Mouse (Mus musculus) midbrain, embryonic 14.5 days (tissue): ENCODE results near the gene Gstk1. TPM values are rescaled to one million over a fixed set of nuclear protein-coding genes. Genes with fewer than 3 reads are reported as not detected.

Experiments used
- ATAC-seq: fragments of 200-750 bp; cut with Nextera tagmentation; 2 replicates; pipeline ENCODE4 v1.8.0; 2017; ENCODE audit warnings: moderate number of reproducible peaks, moderate library complexity; ENCODE audit not compliant: low FRiP score, low TSS enrichment
- DNase-seq: peaks from one replicate; pipeline ENCODE4 v3.0.0-alpha.2; 2015
- H3K27ac ChIP-seq: fragments of 300-500 bp; sonication (generic); replicated peaks from 2 replicates; pipeline ENCODE4 v1.5.1; 2014; ENCODE audit warnings: mild to moderate bottlenecking, low read depth, low read length, moderate library complexity
- H3K27me3 ChIP-seq: fragments of 300-500 bp; sonication (generic); 2 replicates; pipeline ENCODE4 v1.6.1; 2014; ENCODE audit warnings: low read length, control low read depth, mixed read lengths; ENCODE audit not compliant: control insufficient read depth, insufficient read depth
- H3K36me3 ChIP-seq: fragments of 300-500 bp; sonication (generic); 2 replicates; pipeline ENCODE4 v1.6.1; 2014; ENCODE audit warnings: low read length, control low read depth; ENCODE audit not compliant: control insufficient read depth, insufficient read depth
- H3K4me1 ChIP-seq: fragments of 300-500 bp; sonication (generic); 2 replicates; pipeline ENCODE4 v1.6.1; 2014; ENCODE audit warnings: mild to moderate bottlenecking, antibody characterized with exemption, low read length, control low read depth; ENCODE audit not compliant: control insufficient read depth, insufficient read depth
- H3K4me2 ChIP-seq: fragments of 300-500 bp; sonication (generic); 2 replicates; pipeline ENCODE4 v1.6.1; 2014; ENCODE audit warnings: mild to moderate bottlenecking, low read length, moderate library complexity
- H3K4me3 ChIP-seq: fragments of 300-500 bp; sonication (generic); replicated peaks from 2 replicates; pipeline ENCODE4 v1.5.1; 2014; ENCODE audit warnings: low read depth, low read length
- H3K9ac ChIP-seq: fragments of 300-500 bp; sonication (generic); replicated peaks from 2 replicates; pipeline ENCODE4 v1.6.1; 2014; ENCODE audit warnings: mild to moderate bottlenecking, low read length, moderate library complexity
- H3K9me3 ChIP-seq: fragments of 300-500 bp; sonication (generic); 2 replicates; pipeline ENCODE4 v1.6.1; 2016; ENCODE audit warnings: low read length, control low read depth, mixed read lengths; ENCODE audit not compliant: control insufficient read depth
- WGBS: fragments of 180-500 bp; shearing (Covaris S2); extraction: QIAGEN DNeasy Blood & Tissue Kit; methylation state at CpG from one replicate; pipeline ENCODE4 v1.1.7; 2014; 5-methylcytosine and 5-hydroxymethylcytosine counted together
- polyA plus RNA-seq: library from polyadenylated mRNA; unstranded; fragments of >200 nt; fragmentation: Nextera tagmentation; extraction: Ambion mirVana; gene quantifications from 2 replicates; pipeline ENCODE4 v1.2.1, GENCODE M21; 2014

Gstk1 gene
- polyA plus RNA-seq, 1 experiment from 2014 or later: 8.4 TPM

DNA sequence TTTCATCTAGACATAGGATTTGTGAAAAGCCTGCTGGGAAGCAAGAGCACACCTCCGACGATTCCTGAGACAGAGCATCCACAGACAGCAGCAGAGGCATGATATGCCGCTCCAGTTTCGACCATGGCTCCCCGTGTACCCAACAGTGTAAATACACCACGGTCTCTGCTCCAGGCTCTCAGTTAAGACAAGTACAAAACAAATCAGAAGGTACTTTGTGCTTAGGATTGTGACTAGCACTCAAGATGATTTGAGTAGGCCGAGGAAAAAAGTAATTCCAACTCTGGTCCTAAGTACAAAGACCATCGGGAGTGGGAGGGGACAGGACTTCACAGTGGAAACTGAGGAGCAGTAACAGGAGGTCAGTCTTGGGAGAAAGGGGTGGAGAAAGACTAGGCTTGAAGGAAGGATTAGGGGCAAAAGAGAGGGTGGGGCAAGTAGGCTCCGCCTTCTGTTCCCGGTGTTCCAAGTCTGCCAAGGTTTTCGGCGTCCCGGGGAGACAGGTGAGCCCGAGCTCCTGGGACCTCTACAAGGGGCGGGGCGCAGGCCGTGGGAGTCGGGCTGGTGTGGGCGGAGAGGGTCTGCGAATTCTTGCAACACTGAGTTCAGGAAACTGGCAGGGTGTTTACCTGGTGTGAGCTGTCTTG lies 15.9 kb downstream of the Gstk1 start, which contains the start of gene Tmem139:
TSS of gene Tmem139 (plus strand) at position 447 of the 647 bp plus-strand sequence.
- H3K4me3 ChIP-seq: no peak within 1 kb of the TSS
- no peaks in the 10 kb centered on the region for H3K9me3 ChIP-seq
- no peak within 1 kb of the TSS for H3K9ac ChIP-seq
- no peaks in the 10 kb centered on the region for H3K36me3 ChIP-seq
- H3K4me2 ChIP-seq: no peak within 1 kb of the TSS
- peaks cover 9% of the 10 kb centered on the region for H3K4me1 ChIP-seq
- H3K27ac ChIP-seq: no peak within 1 kb of the TSS
- DNase-seq (no peak), ATAC-seq (no peak)
- no peaks in the 10 kb centered on the region for H3K27me3 ChIP-seq
- 23% methylated on average over 20 of the region's 20 CpGs for whole genome bisulfite sequencing

DNA sequence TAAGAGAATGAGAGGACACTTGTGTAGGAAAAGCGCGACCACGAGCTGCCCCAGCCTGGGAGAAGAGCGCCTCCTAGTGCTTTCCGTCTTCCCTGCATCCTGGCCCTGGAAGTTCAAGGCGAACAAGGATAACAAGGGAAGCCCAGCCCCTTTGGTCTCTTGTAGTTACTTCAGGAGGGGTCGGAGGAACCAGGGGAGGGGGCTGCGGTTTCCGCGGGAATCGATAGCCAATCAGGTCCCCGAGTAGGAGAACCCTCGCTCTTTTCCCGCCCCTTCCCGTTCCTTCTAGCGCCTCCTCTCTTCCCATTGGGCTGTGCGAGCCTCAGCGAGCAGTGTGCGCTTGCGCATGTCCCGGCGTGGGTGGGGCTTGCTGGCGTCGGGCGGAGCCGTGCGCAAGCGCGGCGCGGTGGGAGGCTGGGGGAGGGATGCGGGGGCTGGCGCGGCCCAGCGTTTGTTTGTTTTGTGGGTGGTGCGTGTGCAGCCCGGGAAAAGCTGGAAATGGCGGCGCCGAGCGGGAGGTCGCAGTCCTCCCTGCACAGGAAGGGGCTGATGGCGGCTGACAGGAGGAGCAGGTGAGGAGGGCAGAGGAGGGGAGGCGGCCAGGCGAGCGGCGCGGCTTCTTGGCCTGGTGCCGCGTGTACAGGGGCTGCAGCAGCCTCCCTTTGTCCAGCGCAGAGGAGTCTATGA lies 19.0 kb downstream of the Gstk1 start, which contains the start of gene Casp2:
TSS of gene Casp2 (plus strand) at position 360 of the 687 bp plus-strand sequence.
- peak; percentile 99 for ATAC-seq
- peak within 1 kb of the TSS; percentile 92 for H3K4me3 ChIP-seq
- no peaks in the 10 kb centered on the region for H3K27me3 ChIP-seq
- H3K9me3 ChIP-seq: no peaks in the 10 kb centered on the region
- DNase-seq: peak; percentile 99
- H3K4me2 ChIP-seq: peak within 1 kb of the TSS; percentile 86
- H3K36me3 ChIP-seq: peaks cover 26% of the 10 kb centered on the region
- peaks cover 15% of the 10 kb centered on the region for H3K4me1 ChIP-seq
- WGBS: under 1% methylated on average over 50 of the region's 51 CpGs
- H3K9ac ChIP-seq: peak within 1 kb of the TSS; percentile 93
- peak within 1 kb of the TSS; percentile 91 for H3K27ac ChIP-seq

DNA sequence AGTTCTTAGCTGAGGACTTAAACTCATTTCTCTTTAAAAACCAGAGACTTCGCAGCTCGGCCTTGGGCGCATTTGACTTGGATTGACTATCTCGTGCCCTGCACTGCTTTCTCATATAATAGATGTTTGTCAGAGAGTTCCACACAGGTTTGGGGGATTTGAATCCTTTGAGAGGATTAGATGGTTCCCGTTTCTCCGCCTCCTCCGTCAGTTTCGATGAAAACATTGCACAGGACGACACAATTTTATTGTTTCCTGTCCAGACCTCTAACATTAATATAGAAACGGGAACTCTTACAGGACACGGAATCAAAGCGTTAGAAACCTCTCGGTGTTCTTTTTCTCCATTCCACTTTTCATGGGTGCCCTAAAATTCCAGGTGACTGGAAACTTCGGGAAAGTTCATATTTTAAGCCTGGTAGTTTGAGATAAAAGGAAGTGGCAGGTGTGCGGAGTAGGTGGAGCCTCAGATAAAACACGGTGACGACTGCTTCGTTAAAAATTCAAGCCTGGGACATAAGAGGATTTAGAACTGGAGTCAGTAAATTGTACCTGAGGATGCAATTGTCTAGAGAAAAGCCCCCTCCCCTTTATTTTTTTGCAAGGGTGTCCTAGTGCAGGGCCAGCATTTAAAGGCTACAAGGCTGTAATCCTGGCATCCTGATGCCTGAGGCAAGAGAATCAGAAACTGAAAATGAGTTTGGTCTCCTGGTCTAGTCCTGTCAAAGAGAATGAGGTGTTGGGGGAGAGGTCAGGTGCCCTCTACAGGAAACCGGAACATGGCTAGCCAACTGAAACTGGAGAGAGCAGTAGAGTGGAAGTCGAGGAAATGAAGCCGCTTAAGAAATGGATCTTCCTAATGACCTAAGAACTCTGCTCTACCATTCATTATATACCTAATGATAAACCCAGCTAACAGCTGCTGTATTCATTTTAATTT lies 19.9 kb downstream of the Gstk1 start:
- Histone ChIP-seq H3K4me2 (peak overlapping the region; percentile 86), H3K9me3 (no peaks in the 10 kb centered on the region), H3K27me3 (no peaks in the 10 kb centered on the region), H3K27ac (peak overlapping the region; percentile 91), H3K36me3 (peaks cover 34% of the 10 kb centered on the region), H3K4me3 (peak overlapping the region; percentile 92), H3K4me1 (peaks cover 15% of the 10 kb centered on the region), H3K9ac (peak overlapping the region; percentile 93)
- no peak for ATAC-seq
- under 1% methylated on average over 21 of the region's 21 CpGs for WGBS
- peak; percentile 37 for DNase-seq

DNA sequence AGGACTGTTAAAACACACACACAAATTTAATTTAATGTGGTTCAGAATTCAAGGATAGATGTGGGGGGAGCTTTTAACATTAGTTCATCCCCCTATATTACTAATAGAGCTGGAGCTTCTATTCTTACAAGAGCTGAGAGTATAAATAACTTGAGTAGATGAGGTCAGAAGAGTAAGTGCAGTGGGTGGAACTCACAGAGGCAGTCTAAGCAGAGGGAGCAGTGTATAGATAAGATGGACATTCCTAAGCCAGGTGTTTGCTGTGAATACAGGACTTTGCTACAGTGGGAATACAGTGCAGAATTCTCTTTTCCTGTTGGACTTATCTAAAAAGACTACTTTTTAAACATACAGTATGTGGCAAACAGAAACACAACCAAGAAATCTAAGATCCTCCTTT lies 25.1 kb downstream of the Gstk1 start:
- Histone ChIP-seq H3K36me3 (peaks cover 80% of the 10 kb centered on the region), H3K4me2 (no peak overlapping the region)

DNA sequence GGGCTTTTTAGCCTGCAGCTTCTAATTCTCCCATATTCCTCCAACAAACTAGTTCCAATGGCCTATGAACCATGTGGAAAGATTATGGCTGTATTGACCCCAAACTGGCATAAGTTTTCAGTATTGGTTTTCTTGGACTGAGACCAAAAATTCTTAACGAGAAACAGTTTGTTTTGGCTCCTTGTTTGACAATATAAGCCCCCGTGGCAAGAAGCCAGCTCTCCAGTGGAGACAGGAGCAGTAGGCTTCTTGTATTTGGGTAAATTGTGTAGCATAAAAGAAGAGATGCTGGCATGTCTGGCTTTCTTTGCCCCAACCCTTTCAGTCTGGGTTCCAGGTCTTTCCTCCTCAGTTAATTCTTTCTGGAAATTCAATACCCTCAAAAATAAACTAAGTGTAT lies 30.4 kb downstream of the Gstk1 start:
- peak; percentile 28 for DNase-seq
- H3K4me3 ChIP-seq: no peak overlapping the region
- no peak overlapping the region for H3K4me2 ChIP-seq
- no peak overlapping the region for H3K9ac ChIP-seq
- H3K36me3 ChIP-seq: peaks cover 91% of the 10 kb centered on the region
- WGBS: 72% methylated on average over 2 of the region's 2 CpGs
- ATAC-seq: no peak
- no peaks in the 10 kb centered on the region for H3K27me3 ChIP-seq
- no peak overlapping the region for H3K27ac ChIP-seq
- no peaks in the 10 kb centered on the region for H3K4me1 ChIP-seq
- H3K9me3 ChIP-seq: no peaks in the 10 kb centered on the region

More for the DNA sequence above, 25.1 kb downstream of the Gstk1 start:
- no peak for ATAC-seq
- Histone ChIP-seq H3K27me3 (no peaks in the 10 kb centered on the region), H3K4me1 (peaks cover 15% of the 10 kb centered on the region), H3K9me3 (no peaks in the 10 kb centered on the region), H3K9ac (no peak overlapping the region), H3K27ac (no peak overlapping the region), H3K4me3 (no peak overlapping the region)
- DNase-seq: no peak

DNA sequence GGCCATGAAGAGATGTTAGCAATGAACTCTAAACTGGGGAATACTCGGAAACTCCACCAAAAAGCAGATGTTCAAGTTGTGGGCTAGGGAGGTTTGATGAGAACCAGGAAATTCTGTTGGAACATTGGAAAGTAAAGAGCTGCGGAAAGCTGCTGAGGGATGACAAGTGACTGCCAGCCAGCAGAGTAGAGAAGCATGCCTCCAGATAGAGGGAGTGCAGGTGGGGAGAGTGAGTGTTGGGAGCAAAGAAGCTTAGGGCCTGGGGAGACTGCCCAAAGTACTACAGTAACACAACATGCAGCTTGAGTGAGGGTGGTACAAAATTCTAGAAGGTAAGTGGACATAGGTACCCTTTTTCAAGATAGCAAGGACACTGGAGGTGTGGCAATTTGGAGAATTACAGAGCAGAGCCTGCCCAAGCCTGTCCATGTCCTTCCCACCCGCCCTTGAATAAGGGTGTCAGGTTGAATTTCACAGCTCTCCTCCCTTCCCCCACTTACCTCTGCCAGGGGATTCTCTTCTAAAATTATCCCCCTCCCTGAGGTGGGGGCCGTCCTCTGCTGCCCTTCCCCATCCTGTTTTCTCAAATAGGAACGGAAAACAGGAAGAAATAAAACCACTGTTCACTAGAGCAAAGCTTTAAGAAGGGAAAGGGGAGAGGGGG lies 37.3 kb downstream of the Gstk1 start:
- WGBS: 85% methylated on average over 5 of the region's 5 CpGs
- no peaks in the 10 kb centered on the region for H3K27me3 ChIP-seq
- peaks cover 85% of the 10 kb centered on the region for H3K36me3 ChIP-seq
- H3K4me1 ChIP-seq: no peaks in the 10 kb centered on the region
- H3K9ac ChIP-seq: no peak overlapping the region
- no peak overlapping the region for H3K4me2 ChIP-seq
- DNase-seq (no peak), ATAC-seq (no peak)
- no peak overlapping the region for H3K27ac ChIP-seq
- no peaks in the 10 kb centered on the region for H3K9me3 ChIP-seq
- no peak overlapping the region for H3K4me3 ChIP-seq

DNA sequence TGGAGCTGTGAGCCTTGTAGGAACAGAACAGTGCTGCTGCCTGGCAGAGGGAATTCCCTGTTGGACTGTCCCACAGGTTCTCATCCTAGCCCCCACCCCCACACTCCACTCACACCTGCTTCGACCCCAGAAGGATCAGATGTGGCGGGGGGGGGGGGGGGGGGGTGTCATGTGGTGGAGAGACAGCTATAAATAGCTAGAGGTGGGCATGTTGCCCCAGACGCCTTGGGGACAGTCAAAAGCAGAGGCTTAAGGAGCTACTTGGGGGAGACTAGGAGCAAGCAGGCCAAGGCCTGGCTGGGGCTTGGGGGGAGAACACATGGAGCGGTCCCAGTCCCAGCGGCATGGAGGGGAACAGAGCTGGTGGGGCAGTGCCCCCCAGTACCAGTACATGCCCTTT lies 40.7 kb downstream of the Gstk1 start, which contains the start of gene Clcn1:
TSS of gene Clcn1 (plus strand) at position 238 of the 400 bp plus-strand sequence.
- 78% methylated on average over 4 of the region's 5 CpGs for WGBS
- H3K4me1 ChIP-seq: no peaks in the 10 kb centered on the region
- H3K27me3 ChIP-seq: no peaks in the 10 kb centered on the region
- 0 out of 2 replicates have a peak, but pooled peaks have one; percentile 31 for ATAC-seq
- no peak for DNase-seq
- no peak within 1 kb of the TSS for H3K4me2 ChIP-seq
- no peaks in the 10 kb centered on the region for H3K9me3 ChIP-seq
- H3K4me3 ChIP-seq: no peak within 1 kb of the TSS
- peaks cover 69% of the 10 kb centered on the region for H3K36me3 ChIP-seq
- no peak within 1 kb of the TSS for H3K9ac ChIP-seq
- no peak within 1 kb of the TSS for H3K27ac ChIP-seq

DNA sequence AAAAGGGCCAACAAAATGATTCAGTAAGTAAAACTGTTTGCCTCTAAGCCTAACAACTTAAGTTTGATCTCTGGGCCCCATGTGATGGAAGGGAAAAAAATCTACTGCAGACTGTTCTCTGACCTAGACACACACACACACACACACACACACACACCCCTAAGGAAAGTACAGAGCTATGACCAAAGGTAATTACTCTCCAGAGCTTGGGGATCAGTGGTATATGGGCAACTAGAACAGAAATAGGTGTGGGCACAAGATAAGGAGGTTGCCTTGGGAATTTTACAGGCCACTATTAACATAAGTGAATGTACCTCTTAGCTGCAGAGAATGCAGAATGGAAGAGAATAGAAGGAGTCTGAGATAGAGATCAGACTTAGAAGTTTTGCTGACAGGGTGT lies 41.8 kb downstream of the Gstk1 start:
- Histone ChIP-seq H3K4me3 (no peak overlapping the region), H3K9ac (no peak overlapping the region), H3K4me1 (no peaks in the 10 kb centered on the region), H3K27ac (no peak overlapping the region), H3K27me3 (no peaks in the 10 kb centered on the region), H3K9me3 (no peaks in the 10 kb centered on the region), H3K36me3 (peaks cover 68% of the 10 kb centered on the region), H3K4me2 (no peak overlapping the region)
- ATAC-seq: no peak
- no peak for DNase-seq
